Mouse (Mus musculus): ENCODE measurements around the gene Msh4.

The Msh4 gene

GRCm38 (mm10) chr3:153906136-153906871 lies at the start of gene Msh4:
TSS of gene Msh4 (minus strand) at chr3:153906138.
- no peak for DNase-seq

- no peak for DNase-seq
These were observed 42.2 kb upstream of the Msh4 start for GRCm38 (mm10) chr3:153948176-153948575.

DNA sequence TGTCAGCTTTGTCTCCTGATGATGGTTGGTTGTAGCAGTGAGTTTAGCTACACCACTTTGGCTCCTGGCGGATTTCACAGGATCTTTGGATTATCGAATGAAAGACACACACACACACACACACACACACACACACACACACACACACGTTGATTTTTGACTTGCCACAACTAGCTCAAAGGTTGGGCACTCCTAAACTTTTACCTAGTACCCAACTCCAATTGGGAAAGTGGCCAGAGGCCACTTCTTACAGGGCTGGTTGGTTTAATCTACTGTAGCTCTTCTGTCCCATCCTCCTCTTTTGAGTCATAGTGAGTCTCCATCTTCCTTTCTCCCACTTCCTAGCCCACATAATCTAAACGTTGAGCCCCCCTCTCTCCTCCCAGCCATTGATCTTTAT lies 41.3 kb upstream of the Msh4 start:
- no peak for DNase-seq

DNA sequence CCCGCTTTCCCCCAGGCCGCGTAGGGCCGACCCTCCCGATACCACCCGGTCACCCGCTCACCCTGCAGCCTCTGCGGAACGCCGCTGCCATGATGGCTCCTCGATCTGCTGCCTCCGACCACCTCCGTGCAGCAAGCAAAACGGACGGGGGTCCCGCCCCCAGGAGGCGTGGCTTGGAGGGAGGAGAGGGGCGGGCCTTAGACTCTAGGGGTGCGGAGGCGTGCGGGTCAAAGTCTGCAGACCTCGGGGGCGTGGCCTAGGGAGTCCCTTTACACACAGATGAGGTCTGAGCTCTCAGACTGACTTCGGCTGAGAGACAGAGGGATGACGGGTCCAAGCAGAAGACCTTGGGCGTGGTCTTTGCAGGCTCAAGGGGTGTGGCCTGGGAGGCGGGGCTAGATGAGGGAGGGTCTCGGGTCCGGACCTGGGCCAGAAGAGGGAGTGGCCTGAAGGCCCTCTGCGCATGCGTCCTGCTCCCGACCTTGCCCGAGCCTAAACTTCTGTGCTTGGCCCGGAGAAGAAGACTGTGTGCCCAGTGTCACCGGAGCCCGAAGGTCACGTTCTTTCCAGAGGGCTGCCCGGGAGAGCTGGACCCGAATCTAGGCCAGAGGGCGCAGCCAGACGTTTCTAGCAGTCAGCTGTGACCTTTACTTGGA lies 38.5 kb upstream of the Msh4 start, which contains the start of gene Acadm:
TSS of gene Acadm (minus strand) at position 298 of the 656 bp plus-strand sequence.
- DNase-seq = peak; percentile 95 to 97

DNA sequence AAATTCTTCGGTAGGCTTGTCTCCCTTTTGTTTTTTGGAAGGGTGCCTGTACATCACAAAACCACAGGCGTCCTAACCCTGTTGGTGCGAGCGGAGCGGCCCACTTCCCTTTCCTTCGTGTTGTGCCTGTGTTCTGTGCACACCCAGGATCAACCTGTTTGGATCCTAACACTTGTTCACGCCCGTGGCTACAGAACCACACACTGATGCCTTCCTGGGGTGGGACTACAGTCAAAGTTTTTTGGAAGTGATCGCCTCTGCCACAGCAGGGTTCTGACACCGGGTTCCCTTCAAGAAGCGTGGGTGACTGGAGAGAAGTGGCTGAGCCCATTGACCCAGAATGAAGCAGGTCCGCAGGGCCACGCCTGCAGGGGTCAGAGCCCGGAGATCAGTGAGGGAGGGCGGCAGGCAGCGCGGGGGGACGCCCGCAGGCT lies 38.0 kb upstream of the Msh4 start:
- no peak for DNase-seq

GRCm38 (mm10) chr3:153943003-153943640 lies 37.2 kb upstream of the Msh4 start:
- DNase-seq = no peak

DNA sequence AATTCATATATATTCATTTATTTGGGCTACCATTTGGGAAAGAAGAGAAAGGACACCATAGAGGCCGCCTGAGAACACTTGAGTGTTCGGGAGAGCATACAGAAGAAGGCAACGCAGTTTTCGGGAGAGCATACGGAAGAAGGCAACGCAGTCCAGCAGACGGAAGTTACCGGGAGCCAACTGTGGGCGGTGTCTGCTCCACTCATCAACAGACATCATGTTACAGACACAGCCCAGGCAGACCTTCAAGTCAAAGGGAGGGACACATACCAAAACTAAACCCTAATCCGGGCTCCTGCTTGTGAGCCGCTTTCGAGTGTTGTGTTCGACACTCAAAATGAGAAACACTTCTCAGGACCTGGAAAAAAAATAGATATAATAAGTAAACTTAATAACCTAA lies 35.7 kb upstream of the Msh4 start:
- no peak for DNase-seq

DNA sequence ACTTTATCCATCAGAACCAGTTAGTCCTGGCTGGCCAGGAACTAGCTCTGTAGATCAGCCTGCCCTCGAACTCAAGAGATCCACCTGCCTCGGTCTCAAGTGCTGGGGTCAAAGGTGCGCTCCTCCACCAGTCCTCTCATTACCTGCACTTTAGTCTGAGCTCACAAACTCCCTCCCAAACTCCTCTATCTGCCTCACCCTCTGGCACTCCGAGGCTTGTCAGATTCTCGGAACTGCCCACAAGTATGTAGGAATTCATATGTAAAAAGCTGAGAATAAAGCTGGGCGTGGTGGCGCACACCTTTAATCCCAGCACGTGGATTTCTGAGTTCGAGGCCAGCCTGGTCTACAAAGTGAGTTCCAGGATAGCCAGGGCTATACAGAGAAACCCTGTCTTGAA lies 34.5 kb upstream of the Msh4 start:
- no peak for DNase-seq

- no peak for DNase-seq
These were observed 34.1 kb upstream of the Msh4 start for GRCm38 (mm10) chr3:153940021-153940420.

- no peak for DNase-seq
These were observed 31.3 kb upstream of the Msh4 start for GRCm38 (mm10) chr3:153937116-153937810.

DNA sequence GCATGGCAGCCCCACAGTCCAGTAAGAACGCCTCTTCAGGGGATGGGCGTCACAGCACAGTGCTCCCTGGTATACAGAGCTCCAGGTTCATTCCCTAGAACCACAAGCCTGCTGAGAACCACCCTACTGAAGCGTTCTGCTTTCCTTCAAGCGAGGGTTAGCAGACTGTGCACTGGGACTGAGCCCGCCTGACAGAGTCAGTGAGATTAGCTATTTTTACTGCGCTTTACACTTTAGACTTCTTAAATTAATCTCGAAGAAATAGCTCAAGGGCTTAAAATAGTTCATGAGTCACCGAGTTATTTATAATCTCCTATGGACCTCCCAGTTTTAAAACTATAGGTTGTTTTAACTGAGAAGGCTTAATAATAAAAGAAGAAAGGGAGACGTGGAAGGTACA lies 29.9 kb upstream of the Msh4 start:
- DNase-seq = no peak

GRCm38 (mm10) chr3:153932461-153932860 lies 26.5 kb upstream of the Msh4 start:
- no peak for DNase-seq

GRCm38 (mm10) chr3:153929526-153929925 lies 23.6 kb upstream of the Msh4 start:
- DNase-seq = no peak

GRCm38 (mm10) chr3:153926333-153926732 lies 20.4 kb upstream of the Msh4 start:
- DNase-seq = no peak

DNA sequence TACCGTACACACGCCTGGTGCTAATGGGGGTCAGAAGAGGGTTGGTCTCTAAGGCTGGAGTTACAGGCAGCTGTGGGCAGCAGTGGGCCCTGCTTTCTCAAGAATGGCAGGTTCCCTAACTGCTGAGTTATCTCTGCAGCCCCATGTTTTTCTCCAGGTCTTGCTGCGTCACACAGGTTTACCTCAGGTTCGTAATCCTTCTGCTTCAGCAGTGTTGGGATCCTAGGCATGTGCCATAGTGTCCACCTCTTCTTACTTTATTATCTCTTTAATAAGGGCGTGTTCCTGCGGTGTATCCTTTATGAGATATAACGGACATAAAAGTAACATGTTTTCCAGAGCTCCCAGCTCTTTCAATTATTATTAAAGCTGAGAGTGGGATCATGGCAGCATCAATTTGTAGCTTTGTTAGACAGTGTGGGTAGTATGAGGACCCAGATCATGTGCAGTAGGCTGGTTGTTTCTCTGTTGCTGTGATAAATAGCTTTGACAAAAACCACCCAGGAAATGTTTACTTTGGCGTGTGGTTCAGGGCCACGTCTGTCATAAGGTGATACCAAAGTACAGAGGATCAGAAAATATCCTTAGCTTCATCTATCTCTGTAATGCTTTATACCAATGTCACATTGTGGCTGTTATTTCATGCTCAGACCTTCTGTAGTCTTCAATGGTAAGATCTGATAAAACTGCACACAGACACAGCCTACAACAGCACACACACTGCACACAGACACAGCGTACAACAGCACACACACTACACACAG lies 15.4 kb upstream of the Msh4 start:
- DNase-seq = no peak

DNA sequence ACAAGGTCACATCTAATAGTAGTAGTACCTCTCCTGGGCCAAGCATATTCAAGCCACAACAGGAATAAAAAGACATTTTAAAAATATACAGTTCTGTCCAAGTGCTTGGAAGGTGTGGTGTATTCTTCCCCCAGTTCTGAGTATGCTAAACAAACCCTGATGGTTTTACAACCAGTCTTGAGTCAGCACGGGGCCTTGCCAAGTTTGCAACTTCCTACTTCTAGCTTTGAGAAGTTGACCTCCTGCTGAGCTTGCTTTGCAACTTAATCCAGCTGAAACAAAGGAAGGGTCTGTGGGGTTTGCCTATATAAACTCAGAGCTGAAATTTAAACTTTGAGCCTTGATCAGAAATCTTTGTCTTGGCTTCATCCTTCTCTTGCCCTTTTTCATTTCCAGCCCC lies 11.3 kb upstream of the Msh4 start:
- DNase-seq = no peak

DNA sequence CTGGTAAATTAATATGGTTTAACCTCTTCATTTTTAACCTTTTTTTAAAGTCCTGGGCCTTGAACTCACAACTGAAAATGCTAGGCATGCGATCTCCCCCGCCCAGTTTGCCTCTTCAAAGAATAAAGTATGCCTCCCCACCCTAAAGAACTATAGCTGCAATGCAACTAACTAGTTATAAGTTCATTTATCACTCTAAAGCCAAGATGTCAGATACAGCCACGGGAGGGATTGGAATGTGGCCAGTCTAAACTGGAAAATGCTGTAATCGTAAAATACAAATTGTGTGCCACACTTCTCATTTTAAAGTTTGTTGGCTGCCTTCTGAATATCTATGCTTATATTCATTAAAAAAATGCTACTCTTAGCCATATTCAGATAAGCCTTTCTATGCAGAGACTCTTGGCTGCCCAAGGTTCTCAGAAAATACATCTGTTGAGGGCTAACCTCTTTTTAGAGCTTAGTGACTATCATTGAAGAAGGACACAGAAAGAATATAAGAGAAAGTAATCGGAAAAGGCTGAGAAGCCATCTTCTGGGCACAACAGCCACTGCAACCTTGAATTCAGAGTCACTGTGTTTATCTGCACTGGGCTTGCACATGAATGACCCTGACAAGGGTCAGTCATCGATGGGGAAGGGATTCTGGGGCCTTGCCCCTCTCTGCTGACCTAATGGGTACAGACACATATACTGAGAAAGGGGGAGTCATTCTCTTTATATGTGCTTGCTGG lies 7.7 kb upstream of the Msh4 start:
- DNase-seq = peak; percentile 13 to 15

DNA sequence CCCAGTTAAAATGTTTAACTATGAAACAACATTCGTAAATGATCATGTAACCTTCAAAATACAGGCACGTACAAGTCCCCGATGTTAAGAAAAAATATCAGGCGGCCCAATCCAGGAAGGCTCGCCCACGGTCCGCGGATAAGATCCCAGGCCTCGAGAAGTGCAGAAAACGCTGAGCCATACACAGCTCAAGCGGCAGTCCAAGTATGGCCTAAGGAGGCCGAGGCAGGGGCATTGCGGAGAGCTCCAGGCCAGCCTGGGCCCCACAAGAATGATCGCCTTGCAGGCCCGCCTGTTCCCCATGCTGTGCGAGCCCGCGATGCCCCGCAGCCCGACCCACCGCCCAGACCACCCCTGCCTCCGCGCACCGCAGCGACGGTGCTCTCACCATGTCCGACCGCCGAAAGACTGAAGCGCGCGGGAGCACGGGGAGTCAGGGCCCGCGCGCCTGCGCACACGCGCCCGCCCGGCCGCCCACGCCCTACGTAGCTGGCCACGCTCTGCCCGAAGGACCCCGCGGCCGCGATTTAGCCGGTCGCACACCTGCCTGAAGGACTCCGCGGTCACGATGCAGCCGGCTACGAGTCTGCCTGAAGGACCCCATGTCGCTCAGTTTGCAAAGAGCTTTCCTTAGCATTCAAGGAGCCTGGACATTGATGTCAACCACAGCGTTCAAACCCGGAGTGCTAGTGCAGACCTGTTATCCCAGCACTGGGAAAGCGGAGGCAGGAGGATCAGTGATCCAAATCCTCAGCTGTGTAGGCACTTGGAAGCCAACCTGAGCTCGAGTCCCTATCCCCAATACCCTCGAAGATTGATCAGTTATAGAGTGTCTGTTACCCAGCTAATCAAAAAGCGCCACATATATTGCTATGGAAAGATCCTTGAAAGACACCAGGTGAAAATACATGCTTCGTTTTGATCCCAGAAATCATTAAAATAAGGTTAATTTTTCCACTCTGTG lies 6.9 kb upstream of the Msh4 start, which contains the start of gene Rabggtb:
TSS of gene Rabggtb (minus strand) at position 464 of the 964 bp plus-strand sequence.
- DNase-seq = peak; percentile 97 to 98

DNA sequence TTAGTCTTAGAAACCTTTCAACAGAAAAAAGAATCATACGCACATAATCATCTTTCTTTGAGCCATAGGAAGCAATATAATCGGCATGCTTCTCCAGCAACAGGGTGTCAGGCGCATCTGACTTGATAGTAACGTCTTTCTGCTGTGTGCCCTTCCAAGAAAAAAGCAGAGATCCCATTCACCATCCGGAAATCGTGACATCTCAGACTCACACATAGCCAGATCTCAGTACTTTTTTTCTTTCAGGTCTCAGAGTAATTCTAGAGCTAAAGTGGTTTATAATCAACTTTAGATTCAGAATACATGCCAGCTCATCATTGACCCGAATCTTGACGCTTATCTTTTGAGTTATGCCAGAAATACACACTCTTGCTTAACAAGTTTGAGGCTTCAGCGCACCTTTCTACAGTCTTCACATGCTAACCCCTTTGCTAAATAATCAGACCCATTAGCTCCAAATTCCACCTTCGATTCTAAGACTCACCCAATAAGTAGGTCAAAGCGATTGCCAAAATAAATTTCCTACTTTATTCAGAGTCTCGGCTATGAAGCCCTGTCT lies 6.0 kb upstream of the Msh4 start:
- no peak for DNase-seq
